Mouse (Mus musculus) lung, postnatal 36 days (tissue): ENCODE data around the gene Zfp945.
"Not testable (repeated sequence)": the region's sequence is repeated elsewhere in the genome, so short reads cannot be mapped to it uniquely, and the experiment has no call there.

ENCODE experiments used
- DNase-seq: peaks from one replicate; pipeline ENCODE4 v3.0.0; 2022; ENCODE audit warnings: mixed read lengths

The Zfp945 gene

GRCm38 (mm10) chr17:22866845-22867481 is at the start of gene Zfp945:
TSS of gene Zfp945 (minus strand) at chr17:22867134.
- peak; percentile 74 for DNase-seq

- no peak for DNase-seq
Observed at GRCm38 (mm10) chr17:22888302-22888701, 21.4 kb upstream of the Zfp945 start.

GRCm38 (mm10) chr17:22884059-22884698 is 17.2 kb upstream of the Zfp945 start:
- DNase-seq, result no peak

- DNase-seq, result no peak
Observed at GRCm38 (mm10) chr17:22877427-22878307, 10.7 kb upstream of the Zfp945 start.

- no peak for DNase-seq
Observed at GRCm38 (mm10) chr17:22876316-22876715, 9.4 kb upstream of the Zfp945 start.

- DNase-seq, result not testable (repeated sequence)
Observed at GRCm38 (mm10) chr17:22875549-22875948, 8.6 kb upstream of the Zfp945 start.

GRCm38 (mm10) chr17:22866421-22866844 is 501 bp downstream of the Zfp945 start:
- peak; percentile 4 for DNase-seq

GRCm38 (mm10) chr17:22821166-22821565 is 45.8 kb downstream of the Zfp945 start:
- DNase-seq, result no peak

- DNase-seq, result no peak
Observed at GRCm38 (mm10) chr17:22818199-22818595, 48.7 kb downstream of the Zfp945 start.

GRCm38 (mm10) chr17:22817471-22818198 is 49.3 kb downstream of the Zfp945 start:
- DNase-seq, result peak; percentile 84

GRCm38 (mm10) chr17:22799707-22800106 is 67.2 kb downstream of the Zfp945 start:
- DNase-seq, result peak; percentile 30
